Mouse (Mus musculus) limb, embryonic 15.5 days (tissue): ENCODE data around the gene Ahnak. TPM values are rescaled to one million over a fixed set of nuclear protein-coding genes. Genes with fewer than 3 reads are reported as not detected.

Source experiments
- ATAC-seq: fragments of 200-750 bp; cut with Nextera tagmentation; 2 replicates; pipeline ENCODE4 v1.8.0; 2017; ENCODE audit warnings: low read depth, moderate TSS enrichment; ENCODE audit not compliant: insufficient number of reproducible peaks, low FRiP score, low TSS enrichment
- H3K27ac ChIP-seq: fragments of 300-500 bp; sonication (generic); 2 replicates; pipeline ENCODE4 v1.5.1; 2015; ENCODE audit warnings: moderate library complexity, mild to moderate bottlenecking, inconsistent platforms
- H3K27me3 ChIP-seq: fragments of 300-500 bp; sonication (generic); 2 replicates; pipeline ENCODE4 v1.6.1; 2015; ENCODE audit warnings: inconsistent platforms
- H3K36me3 ChIP-seq: fragments of 300-500 bp; sonication (generic); 2 replicates; pipeline ENCODE4 v1.6.1; 2015; ENCODE audit warnings: inconsistent platforms
- H3K4me1 ChIP-seq: fragments of 300-500 bp; sonication (generic); 2 replicates; pipeline ENCODE4 v1.6.1; 2015; ENCODE audit warnings: inconsistent platforms
- H3K4me2 ChIP-seq: fragments of 300-500 bp; sonication (generic); 2 replicates; pipeline ENCODE4 v1.6.1; 2015; ENCODE audit warnings: mild to moderate bottlenecking, inconsistent platforms
- H3K4me3 ChIP-seq: fragments of 300-500 bp; sonication (generic); 2 replicates; pipeline ENCODE4 v1.5.1; 2015; ENCODE audit warnings: mild to moderate bottlenecking, inconsistent platforms
- H3K9ac ChIP-seq: fragments of 300-500 bp; sonication (generic); 2 replicates; pipeline ENCODE4 v1.6.1; 2015; ENCODE audit warnings: inconsistent platforms
- H3K9me3 ChIP-seq: fragments of 300-500 bp; sonication (generic); 2 replicates; pipeline ENCODE4 v1.6.1; 2016; ENCODE audit warnings: inconsistent platforms
- WGBS: fragments of 180-500 bp; shearing (Covaris S2); methylation state at CpG from one replicate; pipeline ENCODE4 v1.1.7; 2015; 5-methylcytosine and 5-hydroxymethylcytosine counted together
- polyA plus RNA-seq: library from polyadenylated mRNA; unstranded; fragments of >200 nt; fragmentation: Nextera tagmentation; extraction: Ambion mirVana; gene quantifications from 2 replicates; pipeline ENCODE4 v1.2.1, GENCODE M21; 2015

Gene Ahnak
- polyA plus RNA-seq, 1 experiment from 2014 or later: 104 TPM

- Histone ChIP-seq H3K4me3 (no peak overlapping the region), H3K4me2 (no peak overlapping the region), H3K4me1 (peaks cover 5% of the 10 kb centered on the region), H3K9ac (no peak overlapping the region), H3K36me3 (peaks cover 97% of the 10 kb centered on the region), H3K27ac (no peak overlapping the region), H3K9me3 (no peaks in the 10 kb centered on the region), H3K27me3 (no peaks in the 10 kb centered on the region)
- ATAC-seq: no peak
- 82% methylated on average over 1 of the region's 1 CpGs for WGBS
These were observed 14.4 kb upstream of the Ahnak start for GRCm38 (mm10) chr19:8974638-8975037.

GRCm38 (mm10) chr19:8975491-8975890, 13.6 kb upstream of the Ahnak start:
- Histone ChIP-seq H3K27me3 (no peaks in the 10 kb centered on the region), H3K27ac (no peak overlapping the region), H3K4me2 (no peak overlapping the region), H3K36me3 (peaks cover 95% of the 10 kb centered on the region), H3K4me1 (peaks cover 6% of the 10 kb centered on the region), H3K9me3 (no peaks in the 10 kb centered on the region), H3K9ac (no peak overlapping the region), H3K4me3 (no peak overlapping the region)
- ATAC-seq: no peak
- WGBS: 95% methylated on average over 2 of the region's 2 CpGs

GRCm38 (mm10) chr19:8976535-8976934, 12.5 kb upstream of the Ahnak start:
- Histone ChIP-seq H3K27ac (peak overlapping the region; percentile 62), H3K36me3 (peaks cover 91% of the 10 kb centered on the region), H3K4me1 (peaks cover 15% of the 10 kb centered on the region), H3K27me3 (no peaks in the 10 kb centered on the region), H3K9ac (no peak overlapping the region), H3K4me3 (no peak overlapping the region), H3K9me3 (no peaks in the 10 kb centered on the region), H3K4me2 (no peak overlapping the region)
- WGBS: 29% methylated on average over 3 of the region's 3 CpGs
- no peak for ATAC-seq

- Histone ChIP-seq H3K4me2 (no peak overlapping the region), H3K9ac (no peak overlapping the region), H3K4me3 (no peak overlapping the region), H3K9me3 (no peaks in the 10 kb centered on the region), H3K4me1 (peaks cover 54% of the 10 kb centered on the region), H3K27ac (peak overlapping the region; percentile 71), H3K36me3 (peaks cover 50% of the 10 kb centered on the region), H3K27me3 (no peaks in the 10 kb centered on the region)
- 40% methylated on average over 5 of the region's 5 CpGs for WGBS
- ATAC-seq: no peak
These were observed 8.3 kb upstream of the Ahnak start for GRCm38 (mm10) chr19:8980771-8981170.

- no peak overlapping the region for H3K9ac ChIP-seq
- H3K27me3 ChIP-seq: no peaks in the 10 kb centered on the region
- no peak; the same call in 1 of the 2 replicates for ATAC-seq
- no peaks in the 10 kb centered on the region for H3K9me3 ChIP-seq
- H3K4me1 ChIP-seq: peaks cover 49% of the 10 kb centered on the region
- no peak overlapping the region for H3K4me2 ChIP-seq
- WGBS: 69% methylated on average over 2 of the region's 2 CpGs
- peak overlapping the region; percentile 75; the same call in 1 of the 2 replicates for H3K27ac ChIP-seq
- H3K36me3 ChIP-seq: peaks cover 42% of the 10 kb centered on the region
- H3K4me3 ChIP-seq: no peak overlapping the region
These were observed 7.5 kb upstream of the Ahnak start for GRCm38 (mm10) chr19:8981450-8982168.

- H3K27me3 ChIP-seq: no peaks in the 10 kb centered on the region
- ATAC-seq: peak; percentile 49; the same call in 1 of the 2 replicates
- WGBS: 46% methylated on average over 5 of the region's 5 CpGs
- H3K9me3 ChIP-seq: no peaks in the 10 kb centered on the region
- H3K36me3 ChIP-seq: peaks cover 33% of the 10 kb centered on the region
- H3K9ac ChIP-seq: no peak overlapping the region
- H3K27ac ChIP-seq: peak overlapping the region; percentile 75
- H3K4me1 ChIP-seq: peaks cover 54% of the 10 kb centered on the region
- no peak overlapping the region for H3K4me3 ChIP-seq
- H3K4me2 ChIP-seq: no peak overlapping the region
These were observed 6.6 kb upstream of the Ahnak start for GRCm38 (mm10) chr19:8982303-8983149.

GRCm38 (mm10) chr19:8983150-8983650, 5.9 kb upstream of the Ahnak start:
- ATAC-seq: no peak
- H3K36me3 ChIP-seq: peaks cover 26% of the 10 kb centered on the region
- no peaks in the 10 kb centered on the region for H3K27me3 ChIP-seq
- H3K4me3 ChIP-seq: no peak overlapping the region
- H3K9ac ChIP-seq: no peak overlapping the region
- H3K4me2 ChIP-seq: no peak overlapping the region
- peaks cover 61% of the 10 kb centered on the region for H3K4me1 ChIP-seq
- peak overlapping the region; percentile 75 for H3K27ac ChIP-seq
- WGBS: 41% methylated on average over 4 of the region's 4 CpGs
- H3K9me3 ChIP-seq: no peaks in the 10 kb centered on the region

GRCm38 (mm10) chr19:8984255-8984868, 4.7 kb upstream of the Ahnak start:
- no peaks in the 10 kb centered on the region for H3K27me3 ChIP-seq
- WGBS: 14% methylated on average over 7 of the region's 7 CpGs
- no peak overlapping the region for H3K4me2 ChIP-seq
- peaks cover 15% of the 10 kb centered on the region for H3K36me3 ChIP-seq
- ATAC-seq: no peak
- no peaks in the 10 kb centered on the region for H3K9me3 ChIP-seq
- no peak overlapping the region for H3K9ac ChIP-seq
- peak overlapping the region; percentile 75 for H3K27ac ChIP-seq
- H3K4me1 ChIP-seq: peaks cover 67% of the 10 kb centered on the region
- H3K4me3 ChIP-seq: no peak overlapping the region

- H3K9ac ChIP-seq: no peak overlapping the region
- H3K36me3 ChIP-seq: peaks cover 2% of the 10 kb centered on the region; the same call in 1 of the 2 replicates
- ATAC-seq: no peak
- no peak overlapping the region for H3K4me3 ChIP-seq
- H3K4me2 ChIP-seq: no peak overlapping the region
- H3K4me1 ChIP-seq: peaks cover 64% of the 10 kb centered on the region
- H3K27me3 ChIP-seq: no peaks in the 10 kb centered on the region
- WGBS: 68% methylated on average over 5 of the region's 5 CpGs
- H3K9me3 ChIP-seq: no peaks in the 10 kb centered on the region
- H3K27ac ChIP-seq: no peak overlapping the region
These were observed 3.2 kb upstream of the Ahnak start for GRCm38 (mm10) chr19:8985891-8986290.

- 28% methylated on average over 2 of the region's 2 CpGs for WGBS
- Histone ChIP-seq H3K27ac (peak overlapping the region; percentile 99), H3K4me2 (peak overlapping the region; percentile 70), H3K9me3 (no peaks in the 10 kb centered on the region), H3K9ac (no peak overlapping the region), H3K4me3 (0 out of 2 replicates have a peak overlapping the region, but pooled peaks have one; percentile 85), H3K4me1 (peaks cover 68% of the 10 kb centered on the region), H3K36me3 (no peaks in the 10 kb centered on the region), H3K27me3 (no peaks in the 10 kb centered on the region)
- ATAC-seq: no peak
These were observed 1.3 kb upstream of the Ahnak start for GRCm38 (mm10) chr19:8987816-8988215.

- H3K4me2 ChIP-seq: peak overlapping the region; percentile 70
- peaks cover 68% of the 10 kb centered on the region for H3K4me1 ChIP-seq
- H3K4me3 ChIP-seq: peak overlapping the region; percentile 85
- no peaks in the 10 kb centered on the region for H3K36me3 ChIP-seq
- no peaks in the 10 kb centered on the region for H3K9me3 ChIP-seq
- no peak for ATAC-seq
- H3K27me3 ChIP-seq: no peaks in the 10 kb centered on the region
- 8% methylated on average over 15 of the region's 15 CpGs for WGBS
- peak overlapping the region; percentile 89; the same call in 1 of the 2 replicates for H3K9ac ChIP-seq
- H3K27ac ChIP-seq: peak overlapping the region; percentile 99
These were observed 578 bp upstream of the Ahnak start for GRCm38 (mm10) chr19:8988346-8989065.
